Mouse (Mus musculus) bone marrow, adult 2 months (tissue): Measurements from ENCODE around the gene Slain1. TPM values are rescaled to one million over a fixed set of nuclear protein-coding genes. Genes with fewer than 3 reads are reported as not detected.
"Not testable (repeated sequence)": the region's sequence is repeated elsewhere in the genome, so short reads cannot be mapped to it uniquely, and the experiment has no call there.

Experiments used
- H3K27ac ChIP-seq: fragments of 200-500 bp; 2 replicates; pipeline ENCODE4 v1.5.1; 2012; ENCODE audit warnings: low read depth, mild to moderate bottlenecking, control low read depth, inconsistent platforms, low read length; ENCODE audit not compliant: control insufficient read depth, poor library complexity, insufficient read depth
- H3K4me1 ChIP-seq: fragments of 200-500 bp; 2 replicates; pipeline ENCODE4 v1.6.1; 2011; ENCODE audit warnings: low read length; ENCODE audit not compliant: control insufficient read depth, insufficient read depth
- H3K4me3 ChIP-seq: fragments of 200-500 bp; replicated peaks from 2 replicates; pipeline ENCODE3; 2011; ENCODE audit warnings: mild to moderate bottlenecking, low read depth, low read length, control low read depth; ENCODE audit not compliant: control insufficient read depth
- CTCF ChIP-seq: fragments of 200-500 bp; IDR thresholded peaks from 2 replicates; pipeline ENCODE4 v1.5.1; 2011; ENCODE audit warnings: low read length, control low read depth; ENCODE audit not compliant: control insufficient read depth, insufficient read depth
- POLR2A ChIP-seq: fragments of 200-500 bp; IDR thresholded peaks from 2 replicates; pipeline ENCODE4 v1.6.1; 2011; ENCODE audit warnings: low read depth, mild to moderate bottlenecking, control low read depth, low read length, borderline replicate concordance; ENCODE audit not compliant: control insufficient read depth
- WGBS: fragments of 180-500 bp; shearing (Covaris S2); methylation state at CpG from one replicate; pipeline ENCODE4 v1.1.7; 2018; 5-methylcytosine and 5-hydroxymethylcytosine counted together
- polyA plus RNA-seq: library from polyadenylated mRNA; stranded (reverse); fragments of >200 nt; gene quantifications from 2 replicates; pipeline ENCODE4 v1.2.4, GENCODE M21; 2011; ENCODE audit warnings: low replicate concordance; ENCODE audit not compliant: missing spikeins, insufficient read depth, insufficient read length

The Slain1 gene
- polyA plus RNA-seq, 1 experiment = 5.3 TPM

- Histone ChIP-seq H3K4me1 (no peaks in the 10 kb centered on the region), H3K27ac (no peak overlapping the region), H3K4me3 (no peak overlapping the region)
- TF ChIP-seq CTCF = no peak
- no peak for TF ChIP-seq POLR2A
- WGBS = 44% methylated on average over 6 of the region's 6 CpGs
Measured at GRCm38 (mm10) chr14:103747345-103747744, 97.3 kb downstream of the Slain1 start.

- 76% methylated on average over 4 of the region's 4 CpGs for WGBS
Measured at GRCm38 (mm10) chr14:103750638-103751037, 100.6 kb downstream of the Slain1 start.

GRCm38 (mm10) chr14:103751384-103751783 is 101.4 kb downstream of the Slain1 start:
- TF ChIP-seq POLR2A (no peak), CTCF (no peak)
- H3K4me3 ChIP-seq = no peak overlapping the region
- no peak overlapping the region for H3K27ac ChIP-seq
- no peaks in the 10 kb centered on the region for H3K4me1 ChIP-seq

More at GRCm38 (mm10) chr14:103750638-103751037, 100.6 kb downstream of the Slain1 start:
- H3K4me3 ChIP-seq, H3K4me1 ChIP-seq, H3K27ac ChIP-seq: not testable (repeated sequence)

DNA sequence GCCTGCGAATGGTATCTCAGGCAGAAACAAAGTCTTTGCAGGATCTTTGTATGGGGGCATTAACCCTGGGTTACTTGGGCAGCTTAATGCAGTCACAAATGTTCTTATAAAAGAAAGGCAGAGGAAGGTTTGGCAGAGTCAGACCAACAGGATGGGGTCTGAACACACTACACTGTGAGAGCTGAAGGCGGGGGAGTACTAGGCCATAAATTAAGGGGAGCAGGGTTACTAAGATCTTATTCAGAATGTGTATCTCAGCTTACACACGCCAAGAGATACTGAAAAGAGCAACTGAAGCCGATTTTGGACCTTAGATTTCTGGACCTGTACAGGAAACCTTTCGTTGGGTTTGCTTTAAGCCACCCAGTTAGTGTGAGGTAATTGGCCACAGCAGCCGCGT is 102.7 kb downstream of the Slain1 start:
- H3K27ac ChIP-seq = no peak overlapping the region
- H3K4me1 ChIP-seq = no peaks in the 10 kb centered on the region
- 79% methylated on average over 7 of the region's 7 CpGs for WGBS
- no peak overlapping the region for H3K4me3 ChIP-seq
- no peak for TF ChIP-seq CTCF
- no peak for TF ChIP-seq POLR2A

- Histone ChIP-seq H3K4me1 (no peaks in the 10 kb centered on the region), H3K27ac (no peak overlapping the region), H3K4me3 (no peak overlapping the region)
- 82% methylated on average over 7 of the region's 7 CpGs for WGBS
- TF ChIP-seq POLR2A = no peak
- TF ChIP-seq CTCF = no peak
Measured at GRCm38 (mm10) chr14:103754041-103754440, 104.0 kb downstream of the Slain1 start.

GRCm38 (mm10) chr14:103754465-103754864 is 104.4 kb downstream of the Slain1 start:
- H3K4me3 ChIP-seq = no peak overlapping the region
- H3K27ac ChIP-seq = no peak overlapping the region
- H3K4me1 ChIP-seq = no peaks in the 10 kb centered on the region
- 75% methylated on average over 9 of the region's 9 CpGs for WGBS
- TF ChIP-seq POLR2A (no peak), CTCF (no peak)

Other genes with a start within 250 kb of the Slain1 start
- not detected in 2 replicates for gene Scel, start 136.9 kb upstream of the Slain1 start, polyA plus RNA-seq
- gene Ednrb, start 194.2 kb downstream of the Slain1 start, polyA plus RNA-seq = 0.72 and 0.77 TPM in 2 replicates